Mouse (Mus musculus) heart, embryonic 13.5 days (tissue): ENCODE results near the gene Gm43720. TPM values are rescaled to one million over a fixed set of nuclear protein-coding genes. Genes with fewer than 3 reads are reported as not detected.
A peak's percentile ranks its signal among the peaks of the same experiment; 100 is the strongest.

ENCODE experiments used
- ATAC-seq: fragments of 200-750 bp; cut with Nextera tagmentation; 2 replicates; pipeline ENCODE4 v1.8.0; 2017; ENCODE audit warnings: moderate TSS enrichment; ENCODE audit not compliant: insufficient number of reproducible peaks, low FRiP score, low TSS enrichment; ENCODE audit errors: extremely low read depth
- H3K27ac ChIP-seq: fragments of 300-500 bp; sonication (generic); replicated peaks from 2 replicates; pipeline ENCODE4 v1.5.1; 2015; ENCODE audit warnings: moderate library complexity, mild to moderate bottlenecking, inconsistent platforms
- H3K27me3 ChIP-seq: fragments of 300-500 bp; sonication (generic); replicated peaks from 2 replicates; pipeline ENCODE4 v1.6.1; 2015; ENCODE audit warnings: mild to moderate bottlenecking, inconsistent platforms
- H3K36me3 ChIP-seq: fragments of 300-500 bp; sonication (generic); 2 replicates; pipeline ENCODE4 v1.6.1; 2015; ENCODE audit warnings: mild to moderate bottlenecking, inconsistent platforms
- H3K4me1 ChIP-seq: fragments of 300-500 bp; sonication (generic); 2 replicates; pipeline ENCODE4 v1.6.1; 2015; ENCODE audit warnings: inconsistent platforms
- H3K4me2 ChIP-seq: fragments of 300-500 bp; sonication (generic); 2 replicates; pipeline ENCODE4 v1.6.1; 2015; ENCODE audit warnings: inconsistent platforms, mild to moderate bottlenecking, moderate library complexity
- H3K4me3 ChIP-seq: fragments of 300-500 bp; sonication (generic); 2 replicates; pipeline ENCODE4 v1.5.1; 2015; ENCODE audit warnings: moderate library complexity, mild to moderate bottlenecking, inconsistent platforms
- H3K9ac ChIP-seq: fragments of 300-500 bp; sonication (generic); 2 replicates; pipeline ENCODE4 v1.6.1; 2015; ENCODE audit warnings: inconsistent platforms, mild to moderate bottlenecking, moderate library complexity
- H3K9me3 ChIP-seq: fragments of 300-500 bp; sonication (generic); 2 replicates; pipeline ENCODE4 v1.6.1; 2016; ENCODE audit warnings: inconsistent platforms
- WGBS: fragments of 180-500 bp; shearing (Covaris S2); methylation state at CpG from one replicate; pipeline ENCODE4 v1.1.7; 2015; ENCODE audit warnings: mixed read lengths; 5-methylcytosine and 5-hydroxymethylcytosine counted together
- polyA plus RNA-seq: library from polyadenylated mRNA; unstranded; fragments of >200 nt; fragmentation: Nextera tagmentation; extraction: Ambion mirVana; gene quantifications from 2 replicates; pipeline ENCODE4 v1.2.1, GENCODE M21; 2015

Gene Gm43720
- polyA plus RNA-seq, 1 experiment from 2014 or later = 0.04 TPM

DNA sequence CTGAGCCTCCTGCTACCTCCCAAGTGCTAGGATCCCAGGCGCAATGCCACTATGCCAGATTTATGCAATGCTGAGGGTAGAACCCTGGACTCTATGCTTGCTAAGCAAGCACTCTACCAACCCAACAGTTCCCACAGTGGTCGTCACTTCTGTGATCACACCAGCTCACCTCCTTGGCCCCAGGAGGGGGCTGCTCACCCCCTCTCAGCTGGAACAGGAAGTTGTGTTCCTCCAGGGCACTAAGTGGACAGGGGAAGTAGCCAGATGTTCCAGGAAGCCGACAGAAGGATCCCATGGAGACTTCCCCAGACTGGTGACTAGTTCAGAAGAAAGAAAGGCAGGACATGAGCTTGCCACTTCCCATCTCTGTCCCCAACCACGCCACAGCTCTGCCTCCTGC, 17.8 kb downstream of the Gm43720 start:
- H3K4me2 ChIP-seq = no peak overlapping the region
- H3K27me3 ChIP-seq = no peaks in the 10 kb centered on the region
- no peak overlapping the region; the same call in 1 of the 2 replicates for H3K9ac ChIP-seq
- H3K27ac ChIP-seq = no peak overlapping the region
- ATAC-seq = no peak
- 70% methylated on average over 4 of the region's 4 CpGs for WGBS
- no peaks in the 10 kb centered on the region for H3K9me3 ChIP-seq
- H3K36me3 ChIP-seq = peaks cover 56% of the 10 kb centered on the region
- peaks cover 61% of the 10 kb centered on the region for H3K4me1 ChIP-seq
- no peak overlapping the region for H3K4me3 ChIP-seq

- Histone ChIP-seq H3K9ac (peak overlapping the region; percentile 64), H3K27me3 (no peaks in the 10 kb centered on the region), H3K4me3 (no peak overlapping the region), H3K4me2 (peak overlapping the region; percentile 12; the same call in 1 of the 2 replicates), H3K9me3 (no peaks in the 10 kb centered on the region), H3K27ac (peak overlapping the region; percentile 45; the same call in 1 of the 2 replicates), H3K36me3 (peaks cover 48% of the 10 kb centered on the region), H3K4me1 (peaks cover 71% of the 10 kb centered on the region)
- ATAC-seq = no peak
- WGBS = 51% methylated on average over 11 of the region's 11 CpGs
Measured at GRCm38 (mm10) chr5:138260834-138261233, 18.9 kb downstream of the Gm43720 start.

- H3K27ac ChIP-seq = peak overlapping the region; percentile 45
- no peak overlapping the region for H3K4me3 ChIP-seq
- H3K9me3 ChIP-seq = no peaks in the 10 kb centered on the region
- H3K4me2 ChIP-seq = peak overlapping the region; percentile 12; the same call in 1 of the 2 replicates
- no peaks in the 10 kb centered on the region for H3K27me3 ChIP-seq
- peaks cover 43% of the 10 kb centered on the region for H3K36me3 ChIP-seq
- WGBS = 41% methylated on average over 10 of the region's 10 CpGs
- ATAC-seq = no peak
- H3K9ac ChIP-seq = peak overlapping the region; percentile 64
- H3K4me1 ChIP-seq = peaks cover 71% of the 10 kb centered on the region
Measured at GRCm38 (mm10) chr5:138260051-138260450, 19.7 kb downstream of the Gm43720 start.

GRCm38 (mm10) chr5:138258993-138259392, 20.8 kb downstream of the Gm43720 start:
- Histone ChIP-seq H3K36me3 (peaks cover 43% of the 10 kb centered on the region), H3K4me1 (peaks cover 66% of the 10 kb centered on the region), H3K27ac (peak overlapping the region; percentile 45), H3K27me3 (no peaks in the 10 kb centered on the region), H3K9ac (0 out of 2 replicates have a peak overlapping the region, but pooled peaks have one; percentile 40), H3K4me3 (no peak overlapping the region), H3K9me3 (no peaks in the 10 kb centered on the region), H3K4me2 (0 out of 2 replicates have a peak overlapping the region, but pooled peaks have one; percentile 1)
- 48% methylated on average over 7 of the region's 7 CpGs for WGBS
- ATAC-seq = no peak

- H3K4me2 ChIP-seq = 0 out of 2 replicates have a peak overlapping the region, but pooled peaks have one; percentile 1
- ATAC-seq = no peak
- 0 out of 2 replicates have a peak overlapping the region, but pooled peaks have one; percentile 38 for H3K9ac ChIP-seq
Measured at GRCm38 (mm10) chr5:138258542-138258941, 21.2 kb downstream of the Gm43720 start.

GRCm38 (mm10) chr5:138258078-138258477, 21.7 kb downstream of the Gm43720 start:
- peaks cover 64% of the 10 kb centered on the region for H3K4me1 ChIP-seq
- H3K4me2 ChIP-seq = no peak overlapping the region
- peaks cover 43% of the 10 kb centered on the region for H3K36me3 ChIP-seq
- no peak for ATAC-seq
- no peaks in the 10 kb centered on the region for H3K9me3 ChIP-seq
- H3K9ac ChIP-seq = no peak overlapping the region
- H3K4me3 ChIP-seq = no peak overlapping the region
- no peaks in the 10 kb centered on the region for H3K27me3 ChIP-seq
- WGBS = 76% methylated on average over 3 of the region's 3 CpGs
- no peak overlapping the region for H3K27ac ChIP-seq

More at GRCm38 (mm10) chr5:138258542-138258941, 21.2 kb downstream of the Gm43720 start:
- no peak overlapping the region for H3K4me3 ChIP-seq
- H3K27me3 ChIP-seq = no peaks in the 10 kb centered on the region
- H3K27ac ChIP-seq = peak overlapping the region; percentile 45; the same call in 1 of the 2 replicates
- peaks cover 66% of the 10 kb centered on the region for H3K4me1 ChIP-seq
- WGBS = 58% methylated on average over 6 of the region's 6 CpGs
- no peaks in the 10 kb centered on the region for H3K9me3 ChIP-seq
- peaks cover 43% of the 10 kb centered on the region for H3K36me3 ChIP-seq

- H3K36me3 ChIP-seq = peaks cover 43% of the 10 kb centered on the region
- H3K9me3 ChIP-seq = no peaks in the 10 kb centered on the region
- WGBS = 95% methylated on average over 4 of the region's 4 CpGs
- no peak overlapping the region for H3K4me3 ChIP-seq
- H3K27ac ChIP-seq = no peak overlapping the region
- H3K4me2 ChIP-seq = no peak overlapping the region
- no peak overlapping the region for H3K9ac ChIP-seq
- H3K4me1 ChIP-seq = peaks cover 59% of the 10 kb centered on the region
- no peaks in the 10 kb centered on the region for H3K27me3 ChIP-seq
- no peak for ATAC-seq
Measured at GRCm38 (mm10) chr5:138257585-138257978, 22.2 kb downstream of the Gm43720 start.

- no peaks in the 10 kb centered on the region for H3K9me3 ChIP-seq
- 81% methylated on average over 10 of the region's 10 CpGs for WGBS
- no peak overlapping the region for H3K4me2 ChIP-seq
- peaks cover 43% of the 10 kb centered on the region for H3K36me3 ChIP-seq
- H3K4me1 ChIP-seq = peaks cover 54% of the 10 kb centered on the region
- H3K9ac ChIP-seq = no peak overlapping the region
- no peak overlapping the region for H3K27ac ChIP-seq
- H3K4me3 ChIP-seq = no peak overlapping the region
- no peak for ATAC-seq
- no peaks in the 10 kb centered on the region for H3K27me3 ChIP-seq
Measured at GRCm38 (mm10) chr5:138256966-138257584, 22.7 kb downstream of the Gm43720 start.

- Histone ChIP-seq H3K27ac (peak overlapping the region; percentile 89), H3K4me3 (peak overlapping the region; percentile 86), H3K9ac (peak overlapping the region; percentile 89), H3K9me3 (no peaks in the 10 kb centered on the region), H3K36me3 (peaks cover 35% of the 10 kb centered on the region), H3K4me2 (peak overlapping the region; percentile 85), H3K4me1 (peaks cover 49% of the 10 kb centered on the region), H3K27me3 (no peaks in the 10 kb centered on the region)
- 19% methylated on average over 7 of the region's 7 CpGs for WGBS
- ATAC-seq = no peak
Measured at GRCm38 (mm10) chr5:138256094-138256467, 23.7 kb downstream of the Gm43720 start.

DNA sequence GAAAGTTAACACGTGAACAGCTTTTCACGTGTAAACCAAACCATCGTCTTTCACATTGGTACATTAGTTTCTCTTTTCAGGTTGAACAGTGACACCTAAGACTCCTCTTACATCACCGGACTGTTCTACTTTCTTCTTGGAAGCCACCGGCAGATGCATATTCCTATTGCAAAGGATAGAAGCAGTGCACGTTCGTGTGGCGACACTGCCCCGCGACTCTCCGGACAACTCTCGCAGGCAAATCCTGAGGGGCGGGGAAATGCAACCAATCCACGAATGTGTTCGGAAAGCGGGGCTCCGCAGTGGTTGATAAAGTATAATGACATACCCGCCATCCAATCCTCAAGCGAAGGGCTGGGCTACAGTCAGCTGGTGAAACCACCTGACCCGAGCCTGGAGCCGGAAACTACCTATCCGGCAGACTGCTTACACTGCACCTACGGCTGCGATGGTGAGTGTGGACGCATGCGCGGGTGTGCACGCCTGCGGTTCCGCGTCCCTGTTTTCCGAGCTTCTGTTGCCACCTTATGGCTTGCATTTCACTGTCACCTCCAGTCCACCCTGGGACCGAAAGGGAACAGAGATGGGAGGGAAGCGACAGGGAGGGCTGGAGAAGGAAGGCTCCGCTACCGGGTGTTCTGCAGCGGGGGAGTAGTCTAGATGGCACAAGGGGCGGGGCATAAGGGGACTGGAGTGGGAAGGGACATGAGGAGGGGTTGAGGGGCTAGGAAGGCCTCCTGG, 24.2 kb downstream of the Gm43720 start, which contains the start of gene Lamtor4:
Lamtor4 (plus strand) TSS at position 130 of the 741 bp plus-strand sequence.
- Histone ChIP-seq H3K4me3 (peak within 1 kb of the TSS; percentile 86), H3K9me3 (no peaks in the 10 kb centered on the region), H3K27me3 (no peaks in the 10 kb centered on the region), H3K9ac (peak within 1 kb of the TSS; percentile 89), H3K4me2 (peak within 1 kb of the TSS; percentile 85), H3K4me1 (peaks cover 44% of the 10 kb centered on the region), H3K27ac (peak within 1 kb of the TSS; percentile 89), H3K36me3 (peaks cover 30% of the 10 kb centered on the region)
- under 1% methylated on average over 38 of the region's 38 CpGs for WGBS
- ATAC-seq = peak; percentile 97

GRCm38 (mm10) chr5:138253061-138253460, 26.7 kb downstream of the Gm43720 start:
- no peak overlapping the region for H3K9ac ChIP-seq
- H3K27ac ChIP-seq = no peak overlapping the region
- no peak overlapping the region for H3K4me3 ChIP-seq
- 88% methylated on average over 3 of the region's 3 CpGs for WGBS
- H3K4me1 ChIP-seq = peaks cover 20% of the 10 kb centered on the region
- H3K9me3 ChIP-seq = no peaks in the 10 kb centered on the region
- peaks cover 8% of the 10 kb centered on the region; the same call in 1 of the 2 replicates for H3K36me3 ChIP-seq
- H3K27me3 ChIP-seq = no peaks in the 10 kb centered on the region
- no peak overlapping the region for H3K4me2 ChIP-seq
- no peak for ATAC-seq
